Mouse (Mus musculus) gonadal fat pad, adult 2 months (tissue): ENCODE measurements around the gene 3425401B19Rik. TPM values are rescaled to one million over a fixed set of nuclear protein-coding genes. Genes with fewer than 3 reads are reported as not detected.

ENCODE experiments used
- DNase-seq: peaks from one replicate; pipeline ENCODE4 v3.0.0-alpha.2; 2012; ENCODE audit warnings: low read depth
- polyA plus RNA-seq: library from polyadenylated mRNA; depleted of rRNA; stranded (reverse); fragments of >200 nt; gene quantifications from 2 replicates; pipeline ENCODE4 v1.2.3, GENCODE M21; 2012; rRNA removed

Gene 3425401B19Rik
- 0.30 and 0.35 TPM in 2 replicates for polyA plus RNA-seq

GRCm38 (mm10) chr14:32685124-32685826, at the start of gene 3425401B19Rik:
TSS of gene 3425401B19Rik (minus strand) at chr14:32685293.
- DNase-seq: no peak

GRCm38 (mm10) chr14:32732961-32733360, 47.9 kb upstream of the 3425401B19Rik start:
- no peak for DNase-seq

GRCm38 (mm10) chr14:32726864-32727263, 41.8 kb upstream of the 3425401B19Rik start:
- no peak for DNase-seq

GRCm38 (mm10) chr14:32721461-32721860, 36.4 kb upstream of the 3425401B19Rik start:
- no peak for DNase-seq

GRCm38 (mm10) chr14:32716763-32717439, 31.8 kb upstream of the 3425401B19Rik start:
- no peak for DNase-seq

- no peak for DNase-seq
Observed at GRCm38 (mm10) chr14:32715489-32715888, 30.4 kb upstream of the 3425401B19Rik start.

- no peak for DNase-seq
Observed at GRCm38 (mm10) chr14:32715076-32715475, 30.0 kb upstream of the 3425401B19Rik start.

GRCm38 (mm10) chr14:32709861-32710260, 24.8 kb upstream of the 3425401B19Rik start:
- DNase-seq: no peak

- DNase-seq: no peak
Observed at GRCm38 (mm10) chr14:32708756-32709155, 23.7 kb upstream of the 3425401B19Rik start.

- no peak for DNase-seq
Observed at GRCm38 (mm10) chr14:32707938-32708337, 22.8 kb upstream of the 3425401B19Rik start.

GRCm38 (mm10) chr14:32700972-32701371, 15.9 kb upstream of the 3425401B19Rik start:
- DNase-seq: no peak

GRCm38 (mm10) chr14:32698556-32698955, 13.5 kb upstream of the 3425401B19Rik start:
- no peak for DNase-seq

- DNase-seq: no peak
Observed at GRCm38 (mm10) chr14:32697774-32698173, 12.7 kb upstream of the 3425401B19Rik start.

GRCm38 (mm10) chr14:32696344-32696743, 11.3 kb upstream of the 3425401B19Rik start:
- no peak for DNase-seq

GRCm38 (mm10) chr14:32695906-32696305, 10.8 kb upstream of the 3425401B19Rik start:
- DNase-seq: no peak

- DNase-seq: no peak
Observed at GRCm38 (mm10) chr14:32684735-32685105, 373 bp downstream of the 3425401B19Rik start.

- no peak for DNase-seq
Observed at GRCm38 (mm10) chr14:32683982-32684734, 935 bp downstream of the 3425401B19Rik start.

GRCm38 (mm10) chr14:32683251-32683838, 1.7 kb downstream of the 3425401B19Rik start:
- no peak for DNase-seq

- no peak for DNase-seq
Observed at GRCm38 (mm10) chr14:32682536-32682935, 2.6 kb downstream of the 3425401B19Rik start.

GRCm38 (mm10) chr14:32681603-32682002, 3.5 kb downstream of the 3425401B19Rik start:
- no peak for DNase-seq

- DNase-seq: no peak
Observed at GRCm38 (mm10) chr14:32678565-32678964, 6.5 kb downstream of the 3425401B19Rik start.

GRCm38 (mm10) chr14:32673178-32673577, 11.9 kb downstream of the 3425401B19Rik start:
- no peak for DNase-seq
